Mouse (Mus musculus) neural tube, embryonic 13.5 days (tissue): ENCODE measurements around the gene Crnn. TPM values are rescaled to one million over a fixed set of nuclear protein-coding genes. Genes with fewer than 3 reads are reported as not detected.

Source experiments
- polyA plus RNA-seq: library from polyadenylated mRNA; unstranded; fragments of >200 nt; fragmentation: Nextera tagmentation; extraction: Ambion mirVana; gene quantifications from 2 replicates; pipeline ENCODE4 v1.2.1, GENCODE M21; 2015

Gene Crnn
- polyA plus RNA-seq, 1 experiment from 2014 or later: not detected

Other genes with a start within 250 kb of the Crnn start
- not detected in 2 replicates for gene Lce3a, start 218.6 kb upstream of the Crnn start, polyA plus RNA-seq
- not detected in 2 replicates for gene Lce3b, start 211.8 kb upstream of the Crnn start, polyA plus RNA-seq
- gene Lce3c, start 200.3 kb upstream of the Crnn start, polyA plus RNA-seq: not detected in 2 replicates
- not detected in 2 replicates for gene Lce3d, start 187.4 kb upstream of the Crnn start, polyA plus RNA-seq
- not detected in 2 replicates for gene Lce3e, start 177.7 kb upstream of the Crnn start, polyA plus RNA-seq
- gene Lce3f, start 152.6 kb upstream of the Crnn start, polyA plus RNA-seq: 0.46 TPM in 1 of 2 replicates, not detected in the other
- 0.59 TPM in 1 of 2 replicates, not detected in the other for gene Crct1, start 129.1 kb upstream of the Crnn start, polyA plus RNA-seq
- gene Lce1m, start 125.7 kb upstream of the Crnn start, polyA plus RNA-seq: not detected in 2 replicates
- gene Gm4858, start 76.0 kb upstream of the Crnn start, polyA plus RNA-seq: not detected in 2 replicates
- not detected in 2 replicates for gene Flg2, start 52.5 kb downstream of the Crnn start, polyA plus RNA-seq
- gene Flg, start 128.7 kb downstream of the Crnn start, polyA plus RNA-seq: not detected in 2 replicates
- gene Hrnr, start 175.0 kb downstream of the Crnn start, polyA plus RNA-seq: not detected in 2 replicates
- gene Rptn, start 248.9 kb downstream of the Crnn start, polyA plus RNA-seq: not detected in 2 replicates